Mouse (Mus musculus): ENCODE results near the gene Dhdds.

Dhdds gene

GRCm38 (mm10) chr4:133958884-133959283, 41.8 kb downstream of the Dhdds start:
- DNase-seq (ENCODE audit: extremely low read depth, low read depth, low spot score) = no peak

- DNase-seq (ENCODE audit: extremely low read depth, low read depth, low spot score) = no peak
Measured at GRCm38 (mm10) chr4:133956358-133956757, 44.4 kb downstream of the Dhdds start.

GRCm38 (mm10) chr4:133946736-133947135, 54.0 kb downstream of the Dhdds start:
- DNase-seq (ENCODE audit: extremely low read depth, low read depth, low spot score) = no peak

- peak; percentile 100 for DNase-seq (ENCODE audit: extremely low read depth, low read depth, low spot score)
Measured at GRCm38 (mm10) chr4:133943791-133944190, 56.9 kb downstream of the Dhdds start.

GRCm38 (mm10) chr4:133942679-133943078, 58.0 kb downstream of the Dhdds start:
- DNase-seq (ENCODE audit: extremely low read depth, low read depth, low spot score) = no peak

GRCm38 (mm10) chr4:133941576-133941975, 59.1 kb downstream of the Dhdds start:
- no peak for DNase-seq (ENCODE audit: extremely low read depth, low read depth, low spot score)

- peak; percentile 98 for DNase-seq (ENCODE audit: extremely low read depth, low read depth, low spot score)
Measured at GRCm38 (mm10) chr4:133940386-133941260, 60.1 kb downstream of the Dhdds start.

- no peak for DNase-seq (ENCODE audit: extremely low read depth, low read depth, low spot score)
Measured at GRCm38 (mm10) chr4:133938077-133938476, 62.6 kb downstream of the Dhdds start.

GRCm38 (mm10) chr4:133931785-133932184, 68.9 kb downstream of the Dhdds start:
- no peak for DNase-seq (ENCODE audit: extremely low read depth, low read depth, low spot score)

GRCm38 (mm10) chr4:133931349-133931748, 69.4 kb downstream of the Dhdds start:
- DNase-seq (ENCODE audit: extremely low read depth, low read depth, low spot score) = no peak

GRCm38 (mm10) chr4:133929278-133929670, 71.4 kb downstream of the Dhdds start:
- no peak for DNase-seq (ENCODE audit: extremely low read depth, low read depth, low spot score)

GRCm38 (mm10) chr4:133928576-133929277, 72.0 kb downstream of the Dhdds start:
- no peak for DNase-seq (ENCODE audit: extremely low read depth, low read depth, low spot score)

- no peak for DNase-seq (ENCODE audit: extremely low read depth, low read depth, low spot score)
Measured at GRCm38 (mm10) chr4:133925204-133925603, 75.5 kb downstream of the Dhdds start.

GRCm38 (mm10) chr4:133923743-133924142, 77.0 kb downstream of the Dhdds start:
- no peak for DNase-seq (ENCODE audit: extremely low read depth, low read depth, low spot score)

All from fat pad, adult 2 months (tissue).